Mouse (Mus musculus): Measurements from ENCODE around the gene Ppp1ca.
A peak's percentile ranks its signal among the peaks of the same experiment; 100 is the strongest.

Ppp1ca gene

GRCm38 (mm10) chr19:4191528-4192250 lies at the start of gene Ppp1ca:
TSS of gene Ppp1ca (plus strand) at chr19:4192065.
- peak; percentile 93 to 95 for DNase-seq (ENCODE audit: low spot score in 2 of 2)

GRCm38 (mm10) chr19:4142416-4143173 lies 49.3 kb upstream of the Ppp1ca start:
- DNase-seq (ENCODE audit: low spot score in 2 of 2): no peak

- DNase-seq (ENCODE audit: low spot score in 2 of 2): no peak
Observed at GRCm38 (mm10) chr19:4143759-4144268, 48.1 kb upstream of the Ppp1ca start, which contains the start of gene Cabp4. TSS of gene Cabp4 (minus strand) at chr19:4144033.

GRCm38 (mm10) chr19:4144550-4145498 lies 47.0 kb upstream of the Ppp1ca start:
- no peak for DNase-seq (ENCODE audit: low spot score in 2 of 2)

GRCm38 (mm10) chr19:4145936-4146335 lies 45.9 kb upstream of the Ppp1ca start:
- no peak for DNase-seq (ENCODE audit: low spot score in 2 of 2)

GRCm38 (mm10) chr19:4146366-4147021 lies 45.4 kb upstream of the Ppp1ca start:
- DNase-seq (ENCODE audit: low spot score in 2 of 2): no peak

- no peak for DNase-seq (ENCODE audit: low spot score in 2 of 2)
Observed at GRCm38 (mm10) chr19:4147022-4147405, 44.9 kb upstream of the Ppp1ca start.

GRCm38 (mm10) chr19:4147782-4148490 lies 43.9 kb upstream of the Ppp1ca start:
- no peak for DNase-seq (ENCODE audit: low spot score in 2 of 2)

- DNase-seq (ENCODE audit: low spot score in 2 of 2): peak; percentile 96
Observed at GRCm38 (mm10) chr19:4148491-4148806, 43.4 kb upstream of the Ppp1ca start, which contains the start of gene Coro1b. TSS of gene Coro1b (plus strand) at chr19:4148619.

GRCm38 (mm10) chr19:4148819-4149218 lies 43.0 kb upstream of the Ppp1ca start:
- DNase-seq (ENCODE audit: low spot score in 2 of 2): no peak

- no peak for DNase-seq (ENCODE audit: low spot score in 2 of 2)
Observed at GRCm38 (mm10) chr19:4149283-4149682, 42.6 kb upstream of the Ppp1ca start.

- no peak for DNase-seq (ENCODE audit: low spot score in 2 of 2)
Observed at GRCm38 (mm10) chr19:4149764-4150461, 42.0 kb upstream of the Ppp1ca start.

- no peak for DNase-seq (ENCODE audit: low spot score in 2 of 2)
Observed at GRCm38 (mm10) chr19:4150567-4151487, 41.0 kb upstream of the Ppp1ca start.

- no peak for DNase-seq (ENCODE audit: low spot score in 2 of 2)
Observed at GRCm38 (mm10) chr19:4151488-4151860, 40.4 kb upstream of the Ppp1ca start.

GRCm38 (mm10) chr19:4151898-4152297 lies 40.0 kb upstream of the Ppp1ca start:
- no peak for DNase-seq (ENCODE audit: low spot score in 2 of 2)

GRCm38 (mm10) chr19:4152445-4153231 lies 39.2 kb upstream of the Ppp1ca start:
- no peak for DNase-seq (ENCODE audit: low spot score in 2 of 2)

- no peak for DNase-seq (ENCODE audit: low spot score in 2 of 2)
Observed at GRCm38 (mm10) chr19:4153232-4153654, 38.6 kb upstream of the Ppp1ca start, which contains the start of gene Ptprcap. TSS of gene Ptprcap (plus strand) at chr19:4153604.

Data from right cerebral cortex, postnatal 10 days (tissue).